ENCODE assay signal across 8 mouse cellular contexts in genomic region chr2:35109924-35110304, GRCm38 (mm10). TPM values are rescaled to one million over a fixed set of nuclear protein-coding genes. Genes with fewer than 3 reads are reported as not detected.
DNase-seq lines count a peak whose midpoint lies in the region; ATAC-seq and TF ChIP-seq lines count a peak whose summit lies in the region.

No protein-coding gene starts in this region.

- no peak for ATAC-seq in heart, embryonic 12.5 days (ENCODE audit: insufficient number of reproducible peaks, low FRiP score)
- no peak for ATAC-seq in G1E (ENCODE audit: extremely low read depth, insufficient number of reproducible peaks, low FRiP score, poor library complexity, severe bottlenecking)
- peak; percentile 21; the same call in 1 of the 2 replicates for ATAC-seq in hindbrain, embryonic 13.5 days (ENCODE audit: low FRiP score)
- no peak for ATAC-seq in midbrain, embryonic 13.5 days

- H3K4me3 ChIP-seq in heart, embryonic 12.5 days = peak overlapping the region; percentile 68
- peak overlapping the region; percentile 86 for H3K4me3 ChIP-seq in G1E (ENCODE audit: low read depth, low read length)
- peak overlapping the region; percentile 78 for H3K4me3 ChIP-seq in hindbrain, embryonic 13.5 days
- H3K4me3 ChIP-seq in midbrain, embryonic 13.5 days (replicated peaks) = peak overlapping the region; percentile 80

- H3K27me3 ChIP-seq in heart, embryonic 12.5 days (replicated peaks) = no peaks in the 10 kb centered on the region
- H3K27me3 ChIP-seq in G1E (ENCODE audit: insufficient read depth, low read length) = no peaks in the 10 kb centered on the region
- no peaks in the 10 kb centered on the region for H3K27me3 ChIP-seq in hindbrain, embryonic 13.5 days
- H3K27me3 ChIP-seq in midbrain, embryonic 13.5 days = no peaks in the 10 kb centered on the region

- 2% methylated on average over 13 of the region's 13 CpGs for WGBS in heart, embryonic 12.5 days
- WGBS in hindbrain, embryonic 13.5 days = under 1% methylated on average over 13 of the region's 13 CpGs
- 2% methylated on average over 13 of the region's 13 CpGs for WGBS in midbrain, embryonic 13.5 days

- no peak for DNase-seq in heart, adult 11 months
- no peak for DNase-seq in G1E (ENCODE audit: low spot score)
- DNase-seq in cerebellum, adult 9-11 months = no peak
- no peak for DNase-seq in layer of hippocampus, adult 18-20 months (ENCODE audit: low spot score in 2 of 2)
- DNase-seq in ovary, postnatal 14 days (ENCODE audit: low spot score) = no peak

- H3K4me1 ChIP-seq in heart, embryonic 12.5 days (replicated peaks) = 0 out of 2 replicates have a peak, but pooled peaks cover 3% of the 10 kb centered on the region
- peaks cover 39% of the 10 kb centered on the region for H3K4me1 ChIP-seq in G1E (ENCODE audit: insufficient read depth, low read depth, low read length)
- peaks cover 12% of the 10 kb centered on the region for H3K4me1 ChIP-seq in hindbrain, embryonic 13.5 days (replicated peaks)
- H3K4me1 ChIP-seq in midbrain, embryonic 13.5 days (replicated peaks) = peaks cover 7% of the 10 kb centered on the region

- peak overlapping the region; percentile 84 for H3K4me2 ChIP-seq in heart, embryonic 12.5 days
- peak overlapping the region; percentile 75 for H3K4me2 ChIP-seq in hindbrain, embryonic 13.5 days
- peak overlapping the region; percentile 71 for H3K4me2 ChIP-seq in midbrain, embryonic 13.5 days (replicated peaks)

- no peaks in the 10 kb centered on the region for H3K36me3 ChIP-seq in heart, embryonic 12.5 days
- H3K36me3 ChIP-seq in G1E (replicated peaks) = peaks cover 26% of the 10 kb centered on the region
- H3K36me3 ChIP-seq in hindbrain, embryonic 13.5 days = no peaks in the 10 kb centered on the region
- no peaks in the 10 kb centered on the region for H3K36me3 ChIP-seq in midbrain, embryonic 13.5 days

- TF ChIP-seq CTCF in G1E (IDR thresholded peaks at IDR 0.05; ENCODE audit: low read depth, low read length) = no peak

- H3K9me3 ChIP-seq in heart, embryonic 12.5 days (replicated peaks) = no peaks in the 10 kb centered on the region
- H3K9me3 ChIP-seq in G1E (replicated peaks) = no peaks in the 10 kb centered on the region
- H3K9me3 ChIP-seq in hindbrain, embryonic 13.5 days = no peaks in the 10 kb centered on the region
- H3K9me3 ChIP-seq in midbrain, embryonic 13.5 days = no peaks in the 10 kb centered on the region

- peak overlapping the region; percentile 65; the same call in 1 of the 2 replicates for H3K27ac ChIP-seq in heart, embryonic 12.5 days (ENCODE audit: poor library complexity, severe bottlenecking)
- H3K27ac ChIP-seq in hindbrain, embryonic 13.5 days = no peak overlapping the region; the same call in 1 of the 2 replicates
- H3K27ac ChIP-seq in midbrain, embryonic 13.5 days = peak overlapping the region; percentile 88

- peak overlapping the region; percentile 66 for H3K9ac ChIP-seq in heart, embryonic 12.5 days
- peak overlapping the region; percentile 79 for H3K9ac ChIP-seq in hindbrain, embryonic 13.5 days
- H3K9ac ChIP-seq in midbrain, embryonic 13.5 days (replicated peaks) = peak overlapping the region; percentile 81

RNA-seq across cellular contexts. Expression of gene Cntrl, which starts 0.6 kb away (rescaled TPM):
- 22.0 and 23.0 TPM in 2 replicates for polyA plus RNA-seq in heart, embryonic 12.5 days (2016; fragmentation: Nextera tagmentation; extraction: Ambion mirVana)
- 86.1 and 93.5 TPM in 2 replicates for total RNA-seq in G1E (2014; fragmentation: Nextera tagmentation)
- total RNA-seq in G1E (2017) = 62.7 and 70.5 TPM in 2 replicates
- 11.0 and 13.7 TPM in 2 replicates for polyA plus RNA-seq in G1E (2012)
- 11.9 and 13.8 TPM in 2 replicates for polyA plus RNA-seq in hindbrain, embryonic 13.5 days (2015; fragmentation: Nextera tagmentation; extraction: Ambion mirVana)
- polyA plus RNA-seq in midbrain, embryonic 13.5 days (2015; fragmentation: Nextera tagmentation; extraction: Ambion mirVana) = 16.7 and 18.1 TPM in 2 replicates
- 1 to 10 TPM; 9.1 to 10.0 TPM for total RNA-seq in layer of hippocampus, adult 18-20 months (2021)

RNA-seq across cellular contexts. Expression of gene AI182371, which starts 8.6 kb away (rescaled TPM):
- polyA plus RNA-seq in heart, embryonic 12.5 days (2016; fragmentation: Nextera tagmentation; extraction: Ambion mirVana) = 0.31 and 0.47 TPM in 2 replicates
- total RNA-seq in G1E (2014; fragmentation: Nextera tagmentation) = 3.0 and 3.6 TPM in 2 replicates
- 1.6 and 2.3 TPM in 2 replicates for total RNA-seq in G1E (2017)
- 0.07 and 0.08 TPM in 2 replicates for polyA plus RNA-seq in G1E (2012)
- 0.58 TPM in 1 of 2 replicates, not detected in the other for polyA plus RNA-seq in hindbrain, embryonic 13.5 days (2015; fragmentation: Nextera tagmentation; extraction: Ambion mirVana)
- 0.22 and 0.46 TPM in 2 replicates for polyA plus RNA-seq in midbrain, embryonic 13.5 days (2015; fragmentation: Nextera tagmentation; extraction: Ambion mirVana)
- under 1 TPM in 1 of 2 experiments, not detected in 1; 0.25 TPM for total RNA-seq in layer of hippocampus, adult 18-20 months (2021)

RNA-seq across cellular contexts. Expression of gene Hc, which starts 48.7 kb away (rescaled TPM):
- 0.17 TPM in 1 of 2 replicates, not detected in the other for polyA plus RNA-seq in heart, embryonic 12.5 days (2016; fragmentation: Nextera tagmentation; extraction: Ambion mirVana)
- total RNA-seq in G1E (2014; fragmentation: Nextera tagmentation) = not detected in 2 replicates
- 0.22 and 0.23 TPM in 2 replicates for total RNA-seq in G1E (2017)
- polyA plus RNA-seq in G1E (2012) = not detected in 2 replicates
- polyA plus RNA-seq in hindbrain, embryonic 13.5 days (2015; fragmentation: Nextera tagmentation; extraction: Ambion mirVana) = 0.40 and 0.47 TPM in 2 replicates
- polyA plus RNA-seq in midbrain, embryonic 13.5 days (2015; fragmentation: Nextera tagmentation; extraction: Ambion mirVana) = 0.58 and 0.97 TPM in 2 replicates
- under 1 TPM in 1 of 2 experiments, not detected in 1; 0.41 TPM for total RNA-seq in layer of hippocampus, adult 18-20 months (2021)
